Mouse (Mus musculus): ENCODE measurements around the gene Pde7b. TPM values are rescaled to one million over a fixed set of nuclear protein-coding genes. Genes with fewer than 3 reads are reported as not detected.

The Pde7b gene
- polyA plus RNA-seq, 1 experiment from 2014 or later: 2.1 TPM

DNA sequence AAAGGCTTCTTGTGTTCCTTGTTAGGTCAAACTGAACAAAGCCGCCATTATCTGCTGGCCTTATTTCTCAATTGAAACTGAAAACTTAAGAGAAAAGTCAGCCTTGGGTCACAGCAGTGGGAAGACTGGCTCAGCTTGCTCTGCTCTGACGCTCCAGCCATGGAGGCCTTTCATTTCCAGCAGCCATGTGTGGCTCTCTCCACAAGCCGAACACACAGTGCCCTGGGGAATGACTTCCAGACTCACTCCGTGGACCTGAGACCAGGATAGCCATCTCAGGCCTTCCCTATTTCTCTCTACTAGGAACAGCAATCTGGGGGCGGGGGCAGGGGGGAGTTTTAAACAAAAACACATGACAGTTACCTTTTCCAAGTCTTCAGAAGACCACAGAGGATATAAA, 63.2 kb downstream of the Pde7b start:
- Histone ChIP-seq H3K27me3 (ENCODE audit: insufficient read depth, low read length) (no peaks in the 10 kb centered on the region), H3K9ac (ENCODE audit: low read depth, low read length) (no peak overlapping the region), H3K4me2 (ENCODE audit: low read length) (no peak overlapping the region), H3K4me3 (replicated peaks; ENCODE audit: low read depth, low read length) (no peak overlapping the region), H3K9me3 (replicated peaks; ENCODE audit: low read length) (no peaks in the 10 kb centered on the region), H3K27ac (no peak overlapping the region), H3K36me3 (ENCODE audit: insufficient read depth, low read length) (no peaks in the 10 kb centered on the region), H3K4me1 (replicated peaks; ENCODE audit: insufficient read depth, low read length) (no peaks in the 10 kb centered on the region)
- WGBS: 69% methylated on average over 5 of the region's 5 CpGs
- ATAC-seq (replicated peaks; ENCODE audit: low FRiP score, low read depth) (no peak), DNase-seq (ENCODE audit: low spot score) (no peak)
- no peak for TF ChIP-seq CTCF (IDR thresholded peaks at IDR 0.05; ENCODE audit: low read depth)

DNA sequence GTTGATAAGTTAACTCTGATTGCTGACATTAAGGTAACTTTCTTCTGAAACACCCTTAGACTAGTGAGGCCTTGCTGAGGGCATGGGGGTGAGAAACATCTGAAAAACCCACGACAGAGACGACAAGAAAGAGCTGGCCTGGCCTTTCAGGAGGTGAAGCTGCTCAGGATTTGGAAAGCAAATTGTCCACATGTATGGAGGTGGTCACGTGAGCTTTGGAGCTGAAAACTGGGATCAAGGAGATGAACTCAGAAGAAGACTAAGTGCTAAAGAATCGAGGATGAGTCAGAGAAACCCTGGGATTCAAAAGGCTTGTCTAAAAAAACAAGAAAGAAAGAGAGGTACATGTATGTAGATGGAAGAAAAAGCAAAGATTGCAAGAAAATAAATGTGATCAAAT, 65.2 kb downstream of the Pde7b start:
- ATAC-seq (replicated peaks; ENCODE audit: low FRiP score, low read depth) (no peak), DNase-seq (ENCODE audit: low spot score) (no peak)
- Histone ChIP-seq H3K4me2 (ENCODE audit: low read length) (no peak overlapping the region), H3K27ac (no peak overlapping the region), H3K36me3 (ENCODE audit: insufficient read depth, low read length) (no peaks in the 10 kb centered on the region), H3K4me1 (replicated peaks; ENCODE audit: insufficient read depth, low read length) (no peaks in the 10 kb centered on the region), H3K9ac (ENCODE audit: low read depth, low read length) (no peak overlapping the region), H3K9me3 (replicated peaks; ENCODE audit: low read length) (no peaks in the 10 kb centered on the region), H3K27me3 (ENCODE audit: insufficient read depth, low read length) (no peaks in the 10 kb centered on the region), H3K4me3 (replicated peaks; ENCODE audit: low read depth, low read length) (no peak overlapping the region)
- 75% methylated on average over 4 of the region's 4 CpGs for WGBS
- TF ChIP-seq CTCF (IDR thresholded peaks at IDR 0.05; ENCODE audit: low read depth): no peak

DNA sequence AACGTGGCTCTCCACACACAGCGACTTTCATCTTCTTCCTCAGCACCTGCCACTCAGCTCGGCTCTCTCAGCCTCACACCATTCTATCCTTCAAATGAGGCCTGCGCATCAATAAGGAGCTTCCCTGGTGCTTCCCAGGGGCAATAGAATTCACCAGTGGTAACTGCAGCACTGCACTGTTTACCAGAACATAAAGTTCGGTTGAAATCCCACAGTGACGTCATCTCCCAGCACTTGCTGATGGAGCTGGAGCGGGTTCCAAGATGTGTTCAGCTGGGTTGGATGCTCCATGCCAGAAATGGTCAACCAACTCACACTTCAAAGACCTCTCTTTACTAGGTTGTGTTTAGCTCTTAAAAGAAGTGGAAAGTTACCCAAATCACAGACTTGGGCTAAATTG, 65.6 kb downstream of the Pde7b start:
- Histone ChIP-seq H3K27ac (no peak overlapping the region), H3K9me3 (replicated peaks; ENCODE audit: low read length) (no peaks in the 10 kb centered on the region), H3K36me3 (ENCODE audit: insufficient read depth, low read length) (no peaks in the 10 kb centered on the region), H3K4me2 (ENCODE audit: low read length) (no peak overlapping the region), H3K27me3 (ENCODE audit: insufficient read depth, low read length) (no peaks in the 10 kb centered on the region), H3K4me1 (replicated peaks; ENCODE audit: insufficient read depth, low read length) (no peaks in the 10 kb centered on the region), H3K9ac (ENCODE audit: low read depth, low read length) (no peak overlapping the region), H3K4me3 (replicated peaks; ENCODE audit: low read depth, low read length) (no peak overlapping the region)
- ATAC-seq (replicated peaks; ENCODE audit: low FRiP score, low read depth) (no peak), DNase-seq (ENCODE audit: low spot score) (no peak)
- TF ChIP-seq CTCF (IDR thresholded peaks at IDR 0.05; ENCODE audit: low read depth): no peak
- 78% methylated on average over 7 of the region's 7 CpGs for WGBS

DNA sequence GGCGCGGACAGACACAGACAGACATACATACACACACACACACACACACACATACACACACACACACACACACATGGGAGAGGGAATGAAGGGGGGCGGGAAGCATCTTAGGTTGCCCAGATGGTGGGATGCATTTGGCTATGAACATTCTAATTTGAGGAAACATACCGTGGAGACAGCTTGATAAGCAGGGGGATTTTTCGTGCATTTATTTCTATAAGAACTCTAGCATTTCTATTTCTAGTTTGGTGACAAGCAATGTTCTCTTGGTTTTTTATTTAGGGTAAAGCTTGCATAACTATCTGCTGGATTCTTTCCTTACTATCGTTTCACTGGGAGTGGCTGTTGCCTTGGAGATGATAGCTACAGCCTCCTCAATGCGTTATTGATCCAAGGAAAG, 66.2 kb downstream of the Pde7b start:
- TF ChIP-seq CTCF (IDR thresholded peaks at IDR 0.05; ENCODE audit: low read depth): no peak
- H3K9me3 ChIP-seq (replicated peaks; ENCODE audit: low read length): no peaks in the 10 kb centered on the region
- H3K27ac ChIP-seq: no peak overlapping the region
- WGBS: 86% methylated on average over 7 of the region's 7 CpGs
- no peak overlapping the region for H3K4me3 ChIP-seq (replicated peaks; ENCODE audit: low read depth, low read length)
- H3K4me2 ChIP-seq (ENCODE audit: low read length): no peak overlapping the region
- H3K9ac ChIP-seq (ENCODE audit: low read depth, low read length): no peak overlapping the region
- DNase-seq (ENCODE audit: low spot score) (no peak), ATAC-seq (replicated peaks; ENCODE audit: low FRiP score, low read depth) (no peak)
- H3K36me3 ChIP-seq (ENCODE audit: insufficient read depth, low read length): no peaks in the 10 kb centered on the region
- no peaks in the 10 kb centered on the region for H3K27me3 ChIP-seq (ENCODE audit: insufficient read depth, low read length)
- no peaks in the 10 kb centered on the region for H3K4me1 ChIP-seq (replicated peaks; ENCODE audit: insufficient read depth, low read length)

DNA sequence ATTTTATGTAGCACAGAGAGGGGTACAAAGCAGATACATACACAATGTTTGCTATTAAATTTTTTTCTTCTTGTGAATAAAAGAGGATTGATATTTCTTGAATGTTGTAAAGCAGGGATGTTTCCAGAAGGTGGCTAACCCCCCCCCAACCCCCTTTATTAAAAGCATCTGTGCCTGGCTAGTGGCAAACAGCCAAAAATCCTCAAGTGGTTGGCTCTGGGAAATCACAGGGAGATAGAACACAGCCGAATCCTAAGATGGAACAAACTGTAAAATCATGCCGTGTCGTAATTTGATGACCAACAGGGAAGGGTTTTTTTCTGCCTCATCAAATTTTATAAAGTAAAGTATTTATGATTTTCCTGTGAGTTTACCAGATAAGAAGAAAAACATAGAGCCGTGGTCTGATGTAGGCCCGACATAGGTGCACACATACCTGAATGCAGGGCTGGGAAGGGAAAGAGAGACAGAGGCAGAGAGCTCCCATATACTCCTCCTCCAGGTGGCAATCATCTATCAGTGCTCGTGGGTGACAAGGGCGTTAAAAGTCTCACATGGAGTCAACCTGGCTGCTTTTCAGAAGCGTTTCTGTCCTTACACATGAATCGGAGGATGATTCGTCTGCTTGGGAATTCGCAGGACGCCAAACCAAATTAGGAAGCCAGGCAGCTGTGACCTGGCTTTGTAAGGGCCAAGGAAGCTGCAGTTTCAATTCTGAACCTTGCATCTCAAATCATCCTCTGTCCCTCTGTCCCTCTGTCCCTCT, 67.4 kb downstream of the Pde7b start:
- DNase-seq (ENCODE audit: low spot score) (no peak), ATAC-seq (replicated peaks; ENCODE audit: low FRiP score, low read depth) (no peak)
- H3K27me3 ChIP-seq (ENCODE audit: insufficient read depth, low read length): no peaks in the 10 kb centered on the region

DNA sequence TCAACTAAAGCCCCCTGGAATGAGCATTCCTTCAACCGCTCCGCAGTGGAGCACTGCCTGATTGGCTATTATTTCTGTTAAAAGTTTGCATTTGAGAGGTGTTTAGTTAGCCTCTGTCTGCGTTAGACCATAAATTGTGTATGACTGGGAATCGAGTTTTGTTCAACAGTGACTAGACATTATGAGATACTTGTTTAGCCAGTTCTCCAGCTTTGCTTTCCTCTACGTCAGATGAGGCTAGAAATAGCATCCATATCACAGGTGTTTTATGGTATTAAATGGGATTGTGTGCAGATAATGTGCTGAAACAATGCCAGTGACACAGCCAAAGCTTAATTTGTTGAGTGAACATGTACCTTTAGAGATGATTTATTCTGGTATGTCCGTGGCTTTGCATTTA, 70.3 kb downstream of the Pde7b start:
- H3K27ac ChIP-seq: no peak overlapping the region
- no peaks in the 10 kb centered on the region for H3K4me1 ChIP-seq (replicated peaks; ENCODE audit: insufficient read depth, low read length)
- no peaks in the 10 kb centered on the region for H3K36me3 ChIP-seq (ENCODE audit: insufficient read depth, low read length)
- no peak overlapping the region for H3K4me3 ChIP-seq (replicated peaks; ENCODE audit: low read depth, low read length)
- WGBS: 51% methylated on average over 6 of the region's 6 CpGs
- H3K9me3 ChIP-seq (replicated peaks; ENCODE audit: low read length): no peaks in the 10 kb centered on the region
- DNase-seq (ENCODE audit: low spot score): no peak
- TF ChIP-seq CTCF (IDR thresholded peaks at IDR 0.05; ENCODE audit: low read depth): no peak
- no peak for ATAC-seq (replicated peaks; ENCODE audit: low FRiP score, low read depth)
- no peak overlapping the region for H3K9ac ChIP-seq (ENCODE audit: low read depth, low read length)
- no peak overlapping the region for H3K4me2 ChIP-seq (ENCODE audit: low read length)
- H3K27me3 ChIP-seq (ENCODE audit: insufficient read depth, low read length): no peaks in the 10 kb centered on the region

More for the DNA sequence above, 67.4 kb downstream of the Pde7b start:
- Histone ChIP-seq H3K9me3 (replicated peaks; ENCODE audit: low read length) (no peaks in the 10 kb centered on the region), H3K4me2 (ENCODE audit: low read length) (no peak overlapping the region), H3K4me3 (replicated peaks; ENCODE audit: low read depth, low read length) (no peak overlapping the region), H3K36me3 (ENCODE audit: insufficient read depth, low read length) (no peaks in the 10 kb centered on the region), H3K27ac (no peak overlapping the region), H3K4me1 (replicated peaks; ENCODE audit: insufficient read depth, low read length) (no peaks in the 10 kb centered on the region), H3K9ac (ENCODE audit: low read depth, low read length) (no peak overlapping the region)
- 44% methylated on average over 12 of the region's 12 CpGs for WGBS
- TF ChIP-seq CTCF (IDR thresholded peaks at IDR 0.05; ENCODE audit: low read depth): peak; percentile 14; the same call in 1 of the 2 replicates

DNA sequence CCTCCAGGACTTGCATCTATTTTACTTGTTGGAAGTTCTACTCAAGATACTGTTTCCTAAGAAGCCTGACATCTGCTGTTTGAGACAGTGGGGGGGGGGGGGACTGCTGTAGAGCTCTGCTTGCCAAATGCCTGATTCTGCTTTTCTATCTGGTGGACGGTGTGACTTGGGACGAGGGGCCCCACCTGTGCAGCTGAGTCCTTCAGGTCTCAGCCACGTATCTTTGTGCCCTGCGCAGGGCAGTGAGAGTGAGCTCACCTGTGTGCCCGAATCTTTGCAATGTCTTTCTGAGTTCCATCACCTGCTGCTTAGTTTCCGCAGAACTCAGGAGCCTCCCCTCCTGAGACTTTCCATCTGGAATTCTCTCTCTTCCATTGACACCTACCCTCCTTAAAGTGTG, 70.7 kb downstream of the Pde7b start:
- ATAC-seq (replicated peaks; ENCODE audit: low FRiP score, low read depth) (no peak), DNase-seq (ENCODE audit: low spot score) (no peak)
- WGBS: 61% methylated on average over 6 of the region's 6 CpGs
- Histone ChIP-seq H3K9ac (ENCODE audit: low read depth, low read length) (no peak overlapping the region), H3K4me3 (replicated peaks; ENCODE audit: low read depth, low read length) (no peak overlapping the region), H3K36me3 (ENCODE audit: insufficient read depth, low read length) (no peaks in the 10 kb centered on the region), H3K27me3 (ENCODE audit: insufficient read depth, low read length) (no peaks in the 10 kb centered on the region), H3K4me2 (ENCODE audit: low read length) (no peak overlapping the region), H3K27ac (no peak overlapping the region), H3K9me3 (replicated peaks; ENCODE audit: low read length) (no peaks in the 10 kb centered on the region), H3K4me1 (replicated peaks; ENCODE audit: insufficient read depth, low read length) (no peaks in the 10 kb centered on the region)
- TF ChIP-seq CTCF (IDR thresholded peaks at IDR 0.05; ENCODE audit: low read depth): no peak

Data from kidney, postnatal 0 days (tissue).